Comparison of ENCODE assay signal across 9 mouse cellular contexts in the genomic region with DNA sequence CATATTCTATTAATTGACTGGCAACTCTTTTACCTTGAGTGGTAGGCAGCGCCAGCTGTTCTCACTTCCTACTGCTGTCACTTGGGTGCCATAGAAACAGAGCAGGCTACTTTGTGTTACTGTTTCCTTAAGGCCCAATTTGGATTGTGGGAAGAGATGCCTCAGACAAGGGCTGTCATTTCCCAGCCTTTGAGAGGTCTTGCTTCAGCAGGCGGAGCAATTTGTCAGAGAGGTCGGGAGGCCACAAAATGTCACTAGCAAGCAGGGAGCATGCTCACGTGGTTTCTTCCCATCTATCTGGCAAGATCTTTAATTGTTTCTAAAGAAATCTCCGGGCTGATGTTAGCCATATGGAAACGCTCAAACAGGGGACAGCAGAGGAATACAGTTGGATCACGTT.
A peak's percentile ranks its signal among the peaks of the same experiment; 100 is the strongest.
DNase-seq lines count a peak whose midpoint lies in the region; ATAC-seq and TF ChIP-seq lines count a peak whose summit lies in the region.
"Had no signal": no experiment of that assay in that cellular context is flagged by ENCODE, and none has a peak within 500 bp of the region (broad histone marks: within the 10 kb centered on the region; RNA-seq: fewer than 3 reads in every experiment).

No protein-coding gene starts in this region.

- no peak for TF ChIP-seq POLR2A in thymus, adult 2 months (IDR thresholded peaks at IDR 0.05; ENCODE audit: control insufficient read depth, extremely low read depth, insufficient read depth, low read length, poor library complexity)

- H3K9me3 ChIP-seq in limb, embryonic 11.5 days (ENCODE audit: control insufficient read depth, low read length): no peaks in the 10 kb centered on the region

- H3K36me3 ChIP-seq in limb, embryonic 11.5 days (ENCODE audit: control insufficient read depth, insufficient read depth, low read length): no peaks in the 10 kb centered on the region
- H3K36me3 ChIP-seq in thymus, adult 2 months (ENCODE audit: control insufficient read depth, insufficient read depth, low read length): no peaks in the 10 kb centered on the region

- TF ChIP-seq CTCF in thymus, adult 2 months (IDR thresholded peaks at IDR 0.05; ENCODE audit: borderline replicate concordance, control insufficient read depth, extremely low read depth, insufficient read depth, low read length, poor library complexity): no peak

- ATAC-seq in limb, embryonic 11.5 days (ENCODE audit: insufficient number of reproducible peaks, low FRiP score, low TSS enrichment, low read depth): no peak

- DNase-seq in embryo, embryonic 10 days (ENCODE audit: low spot score): peak; percentile 62
- DNase-seq in embryo, embryonic 9.5 days (ENCODE audit: extremely low spot score): no peak
- peak; percentile 49 for DNase-seq in right cerebral cortex, adult 18-20 months
- no peak for DNase-seq in right cerebral cortex, postnatal 14 days
- DNase-seq in limb, embryonic 11.5 days (ENCODE audit: low spot score): peak; percentile 30
- no peak for DNase-seq in thymus, adult 2 months
- DNase-seq in cerebellum, adult 11-12 months: no peak
- DNase-seq in cerebellum, adult 11 months: no peak

- H3K9ac ChIP-seq in limb, embryonic 11.5 days (ENCODE audit: low read length): no peak overlapping the region

- peaks cover 5% of the 10 kb centered on the region; the same call in 1 of the 2 replicates for H3K4me1 ChIP-seq in limb, embryonic 11.5 days (ENCODE audit: control insufficient read depth, insufficient read depth, low read length)
- H3K4me1 ChIP-seq in thymus, adult 2 months (replicated peaks; ENCODE audit: control insufficient read depth, insufficient read depth, low read length): no peaks in the 10 kb centered on the region

- H3K27me3 ChIP-seq in limb, embryonic 11.5 days (ENCODE audit: control insufficient read depth, insufficient read depth, low read length): no peaks in the 10 kb centered on the region
- H3K27me3 ChIP-seq in thymus, adult 2 months (ENCODE audit: control insufficient read depth, insufficient read depth, low read length): no peaks in the 10 kb centered on the region

- H3K4me2 ChIP-seq in limb, embryonic 11.5 days (ENCODE audit: low read depth, severe bottlenecking): no peak overlapping the region
- H3K4me2 ChIP-seq: heart, embryonic 11.5 days had no signal

- H3K27ac ChIP-seq in limb, embryonic 11.5 days (replicated peaks; ENCODE audit: low read depth, low read length): no peak overlapping the region
- no peak overlapping the region for H3K27ac ChIP-seq in thymus, adult 2 months (ENCODE audit: control insufficient read depth, insufficient read depth, low read length)

- 8% methylated on average over 7 of the region's 7 CpGs for WGBS in limb, embryonic 11.5 days
- WGBS in thymus, adult 2 months: 82% methylated on average over 7 of the region's 7 CpGs

- H3K4me3 ChIP-seq in limb, embryonic 11.5 days (ENCODE audit: low read depth, low read length): no peak overlapping the region
- no peak overlapping the region for H3K4me3 ChIP-seq in thymus, adult 2 months (ENCODE audit: control insufficient read depth, insufficient read depth, low read length)

Comparison
In these comparisons a context has a peak if more than half of its experiments do, and no peak if none do; other contexts are left out.
1. DNase-seq: peak in embryo, embryonic 10 days (single experiment), right cerebral cortex, adult 18-20 months (single experiment) and limb, embryonic 11.5 days (single experiment); none in embryo, embryonic 9.5 days (single experiment), right cerebral cortex, postnatal 14 days (single experiment), thymus, adult 2 months (single experiment), cerebellum, adult 11-12 months (single experiment) and cerebellum, adult 11 months (single experiment).